Mouse (Mus musculus): Measurements from ENCODE around the gene Trappc12. TPM values are rescaled to one million over a fixed set of nuclear protein-coding genes. Genes with fewer than 3 reads are reported as not detected.

Gene Trappc12
- total and polyA plus RNA-seq, 3 experiments, result 22.6 to 39.2 (median 32.7) TPM

- no peak for DNase-seq
Measured at GRCm38 (mm10) chr12:28688996-28689395, 61.3 kb downstream of the Trappc12 start.

- no peak for DNase-seq
Measured at GRCm38 (mm10) chr12:28686199-28686879, 63.9 kb downstream of the Trappc12 start.

GRCm38 (mm10) chr12:28685771-28686170, 64.5 kb downstream of the Trappc12 start:
- DNase-seq, result no peak

GRCm38 (mm10) chr12:28684674-28685073, 65.6 kb downstream of the Trappc12 start:
- no peak for DNase-seq

GRCm38 (mm10) chr12:28675925-28676209, 74.4 kb downstream of the Trappc12 start:
- DNase-seq, result no peak

GRCm38 (mm10) chr12:28675121-28675924, 74.9 kb downstream of the Trappc12 start, which contains the start of gene Adi1:
TSS of gene Adi1 (plus strand) at chr12:28675231.
- DNase-seq, result peak; percentile 89

GRCm38 (mm10) chr12:28674038-28674720, 76.1 kb downstream of the Trappc12 start:
- DNase-seq, result no peak

GRCm38 (mm10) chr12:28667287-28667686, 83.0 kb downstream of the Trappc12 start:
- DNase-seq, result no peak

- DNase-seq, result no peak
Measured at GRCm38 (mm10) chr12:28666734-28667133, 83.5 kb downstream of the Trappc12 start.

GRCm38 (mm10) chr12:28662628-28663027, 87.6 kb downstream of the Trappc12 start:
- no peak for DNase-seq

- DNase-seq, result peak; percentile 93
Measured at GRCm38 (mm10) chr12:28649141-28650110, 100.8 kb downstream of the Trappc12 start, which contains the start of gene Rnaseh1. TSS of gene Rnaseh1 (plus strand) at chr12:28649602.

Small RNA genes within 50 kb of the gene (microRNA-seq; reads per million reads assigned to microRNA genes)
- 0.22 to 0.41 reads per million in 2 experiments for gene Mir6937

Other genes starting within 250 kb of the Trappc12 start
- under 1 TPM in 1 of 2 experiments, not detected in 1; 0.20 TPM for gene Dcdc2c, start 198.1 kb downstream of the Trappc12 start, total RNA-seq (2021)
- not detected in 2 replicates for gene Dcdc2c, start 198.1 kb downstream of the Trappc12 start, polyA plus RNA-seq (2012; rRNA removed)
- not detected for gene Allc, start 167.9 kb downstream of the Trappc12 start, total RNA-seq (2021)
- not detected in 2 replicates for gene Allc, start 167.9 kb downstream of the Trappc12 start, polyA plus RNA-seq (2012; rRNA removed)
- gene Colec11, start 127.1 kb downstream of the Trappc12 start, total RNA-seq (2021), result 1 to 10 TPM; 4.1 to 4.5 TPM
- 1.9 and 2.2 TPM in 2 replicates for gene Colec11, start 127.1 kb downstream of the Trappc12 start, polyA plus RNA-seq (2012; rRNA removed)
- gene Rps7, start 114.5 kb downstream of the Trappc12 start, total RNA-seq (2021), result 100 to 1,000 TPM; 166 to 524 TPM
- gene Rps7, start 114.5 kb downstream of the Trappc12 start, polyA plus RNA-seq (2012; rRNA removed), result 79.2 and 83.3 TPM in 2 replicates
- gene Rnaseh1, start 100.9 kb downstream of the Trappc12 start, total RNA-seq (2021), result 10 to 100 TPM in 1 of 2 experiments, 1 to 10 TPM in 1; 9.5 to 14.7 TPM
- gene Rnaseh1, start 100.9 kb downstream of the Trappc12 start, polyA plus RNA-seq (2012; rRNA removed), result 4.0 and 5.1 TPM in 2 replicates
- gene Adi1, start 75.2 kb downstream of the Trappc12 start, total RNA-seq (2021), result 10 to 100 TPM; 80.5 to 83.4 TPM
- gene Adi1, start 75.2 kb downstream of the Trappc12 start, polyA plus RNA-seq (2012; rRNA removed), result 10.6 and 12.3 TPM in 2 replicates
- gene Eipr1, start 1.3 kb upstream of the Trappc12 start, total RNA-seq (2021), result 10 to 100 TPM; 21.8 to 23.5 TPM
- gene Eipr1, start 1.3 kb upstream of the Trappc12 start, polyA plus RNA-seq (2012; rRNA removed), result 23.1 TPM in 2 replicates